Mouse (Mus musculus): ENCODE data around the gene Cox19.

- TF ChIP-seq CTCF (IDR thresholded peaks at IDR 0.05; ENCODE audit: low read depth, low read length) (no peak), TAL1 (conservative IDR thresholded peaks at IDR 0.05; ENCODE audit: low read depth, low read length) (no peak), POLR2AphosphoS5 (IDR thresholded peaks at IDR 0.05; ENCODE audit: insufficient replicate concordance, low read depth, low read length) (no peak), GATA2 (IDR thresholded peaks at IDR 0.05; ENCODE audit: borderline replicate concordance, low read depth, low read length) (no peak)
Measured at GRCm38 (mm10) chr5:139347225-139347624, 4.0 kb downstream of the Cox19 start.

Measured in G1E (cell line).